Mouse (Mus musculus): ENCODE measurements around the gene Grasp.

GRCm38 (mm10) chr15:101236878-101237277 is 12.9 kb downstream of the Grasp start:
- no peak for TF ChIP-seq GATA1 (IDR thresholded peaks at IDR 0.05; ENCODE audit: low read length)
- no peak for TF ChIP-seq TAL1 (IDR thresholded peaks at IDR 0.05; ENCODE audit: low read length)

Data from erythroblast, embryonic 14.5 days (primary cell).